Mouse (Mus musculus) lung, embryonic 14.5 days (tissue): ENCODE measurements at regions not wholly inside any gene's neighbourhood (a gene's known extent, or its start where the extent isn't known, plus 50 kb on each side); places are given as distances from the start of the nearest gene placed in this dataset.

Source experiments
- ATAC-seq: fragments of 200-750 bp; cut with Nextera tagmentation; 2 replicates; pipeline ENCODE4 v1.8.0; 2017; ENCODE audit warnings: mild to moderate bottlenecking, moderate TSS enrichment, moderate library complexity; ENCODE audit not compliant: insufficient read depth
- DNase-seq: peaks from one replicate; pipeline ENCODE4 v3.0.0-alpha.2; 2015
- H3K27ac ChIP-seq: fragments of 300-500 bp; sonication (generic); 2 replicates; pipeline ENCODE4 v1.5.1; 2014; ENCODE audit warnings: low read depth, mild to moderate bottlenecking, moderate library complexity
- H3K27me3 ChIP-seq: fragments of 300-500 bp; sonication (generic); 2 replicates; pipeline ENCODE4 v1.6.1; 2014; ENCODE audit warnings: low read length, control low read depth; ENCODE audit not compliant: insufficient read depth
- H3K36me3 ChIP-seq: fragments of 300-500 bp; sonication (generic); 2 replicates; pipeline ENCODE4 v1.6.1; 2014; ENCODE audit warnings: control low read depth; ENCODE audit not compliant: insufficient read depth
- H3K4me1 ChIP-seq: fragments of 300-500 bp; sonication (generic); 2 replicates; pipeline ENCODE4 v1.6.1; 2014; ENCODE audit warnings: antibody characterized with exemption, control low read depth; ENCODE audit not compliant: insufficient read depth
- H3K4me2 ChIP-seq: fragments of 300-500 bp; sonication (generic); 2 replicates; pipeline ENCODE4 v1.6.1; 2014; ENCODE audit warnings: mild to moderate bottlenecking
- H3K4me3 ChIP-seq: fragments of 300-500 bp; sonication (generic); 2 replicates; pipeline ENCODE4 v1.5.1; 2014; ENCODE audit warnings: low read depth, low read length
- H3K9ac ChIP-seq: fragments of 300-500 bp; sonication (generic); 2 replicates; pipeline ENCODE4 v1.6.1; 2014
- H3K9me3 ChIP-seq: fragments of 300-500 bp; sonication (generic); 2 replicates; pipeline ENCODE4 v1.6.1; 2016; ENCODE audit warnings: low read depth, low read length, control low read depth
- CTCF ChIP-seq: IDR thresholded peaks from 2 replicates; pipeline ENCODE4 v1.5.1; 2016; ENCODE audit warnings: antibody characterized with exemption, low read depth
- WGBS: fragments of 180-500 bp; shearing (Covaris S2); extraction: QIAGEN DNeasy Blood & Tissue Kit; methylation state at CpG from one replicate; pipeline ENCODE4 v1.1.7; 2014; 5-methylcytosine and 5-hydroxymethylcytosine counted together

- Histone ChIP-seq H3K27me3 (no peaks in the 10 kb centered on the region), H3K36me3 (no peaks in the 10 kb centered on the region), H3K9me3 (no peaks in the 10 kb centered on the region), H3K4me2 (no peak overlapping the region), H3K4me1 (no peaks in the 10 kb centered on the region), H3K4me3 (no peak overlapping the region), H3K27ac (no peak overlapping the region), H3K9ac (no peak overlapping the region)
- TF ChIP-seq CTCF = no peak
- WGBS = 67% methylated on average over 10 of the region's 10 CpGs
- DNase-seq (no peak), ATAC-seq (no peak)
These were observed 71.0 kb upstream of the Fam241a start for GRCm38 (mm10) chr3:127967170-127967569.

GRCm38 (mm10) chr3:127966214-127966613 lies 70.1 kb upstream of the Fam241a start:
- Histone ChIP-seq H3K4me2 (no peak overlapping the region), H3K4me3 (no peak overlapping the region), H3K27ac (no peak overlapping the region), H3K9ac (no peak overlapping the region), H3K9me3 (no peaks in the 10 kb centered on the region), H3K27me3 (no peaks in the 10 kb centered on the region), H3K36me3 (no peaks in the 10 kb centered on the region), H3K4me1 (no peaks in the 10 kb centered on the region)
- DNase-seq (no peak), ATAC-seq (no peak)
- 86% methylated on average over 4 of the region's 4 CpGs for WGBS
- TF ChIP-seq CTCF = no peak

GRCm38 (mm10) chr3:127958919-127959684 lies 63.0 kb upstream of the Fam241a start:
- H3K27me3 ChIP-seq = no peaks in the 10 kb centered on the region
- H3K9ac ChIP-seq = no peak overlapping the region
- DNase-seq (no peak), ATAC-seq (no peak)
- H3K36me3 ChIP-seq = no peaks in the 10 kb centered on the region
- no peaks in the 10 kb centered on the region for H3K9me3 ChIP-seq
- H3K4me3 ChIP-seq = no peak overlapping the region
- WGBS = 30% methylated on average over 13 of the region's 13 CpGs
- H3K4me1 ChIP-seq = no peaks in the 10 kb centered on the region
- no peak for TF ChIP-seq CTCF
- H3K27ac ChIP-seq = no peak overlapping the region
- no peak overlapping the region for H3K4me2 ChIP-seq

- H3K9ac ChIP-seq = no peak overlapping the region
- H3K36me3 ChIP-seq = no peaks in the 10 kb centered on the region
- H3K4me1 ChIP-seq = no peaks in the 10 kb centered on the region
- ATAC-seq (no peak), DNase-seq (no peak)
- no peaks in the 10 kb centered on the region for H3K27me3 ChIP-seq
- 84% methylated on average over 4 of the region's 4 CpGs for WGBS
- no peak overlapping the region for H3K4me2 ChIP-seq
- no peak overlapping the region for H3K4me3 ChIP-seq
- TF ChIP-seq CTCF = no peak
- no peaks in the 10 kb centered on the region for H3K9me3 ChIP-seq
- no peak overlapping the region for H3K27ac ChIP-seq
These were observed 58.7 kb upstream of the Fam241a start for GRCm38 (mm10) chr3:127954856-127955255.

- H3K9ac ChIP-seq = no peak overlapping the region
- no peaks in the 10 kb centered on the region for H3K36me3 ChIP-seq
- DNase-seq = no peak
- no peak overlapping the region for H3K27ac ChIP-seq
- H3K4me1 ChIP-seq = no peaks in the 10 kb centered on the region
- no peak for ATAC-seq
- H3K9me3 ChIP-seq = no peaks in the 10 kb centered on the region
- H3K4me3 ChIP-seq = no peak overlapping the region
- 89% methylated on average over 4 of the region's 4 CpGs for WGBS
- H3K27me3 ChIP-seq = no peaks in the 10 kb centered on the region
- no peak for TF ChIP-seq CTCF
- H3K4me2 ChIP-seq = no peak overlapping the region
These were observed 57.5 kb upstream of the Fam241a start for GRCm38 (mm10) chr3:127953610-127954009.

GRCm38 (mm10) chr3:127948898-127949620 lies 52.9 kb upstream of the Fam241a start:
- Histone ChIP-seq H3K36me3 (no peaks in the 10 kb centered on the region), H3K4me1 (no peaks in the 10 kb centered on the region)

GRCm38 (mm10) chr3:127948326-127948725 lies 52.2 kb upstream of the Fam241a start:
- H3K4me2 ChIP-seq = no peak overlapping the region
- 61% methylated on average over 5 of the region's 5 CpGs for WGBS
- no peak for TF ChIP-seq CTCF
- no peak overlapping the region for H3K9ac ChIP-seq
- H3K4me3 ChIP-seq = no peak overlapping the region
- no peaks in the 10 kb centered on the region for H3K27me3 ChIP-seq
- no peaks in the 10 kb centered on the region for H3K36me3 ChIP-seq
- H3K4me1 ChIP-seq = no peaks in the 10 kb centered on the region
- H3K27ac ChIP-seq = no peak overlapping the region
- ATAC-seq (no peak), DNase-seq (no peak)
- no peaks in the 10 kb centered on the region for H3K9me3 ChIP-seq

More at GRCm38 (mm10) chr3:127948898-127949620, 52.9 kb upstream of the Fam241a start:
- ATAC-seq (0 out of 2 replicates have a peak, but pooled peaks have one; percentile 24), DNase-seq (peak; percentile 90)
- Histone ChIP-seq H3K27me3 (no peaks in the 10 kb centered on the region), H3K4me2 (no peak overlapping the region), H3K4me3 (no peak overlapping the region), H3K27ac (no peak overlapping the region), H3K9ac (no peak overlapping the region), H3K9me3 (no peaks in the 10 kb centered on the region)
- TF ChIP-seq CTCF = peak; percentile 75
- WGBS = 40% methylated on average over 6 of the region's 6 CpGs
